Mouse (Mus musculus): ENCODE measurements around the gene Sh3bgrl2. TPM values are rescaled to one million over a fixed set of nuclear protein-coding genes. Genes with fewer than 3 reads are reported as not detected.

The Sh3bgrl2 gene
- polyA plus RNA-seq, 1 experiment = 6.2 TPM

GRCm38 (mm10) chr9:83589680-83590467, 41.7 kb downstream of the Sh3bgrl2 start:
- H3K4me1 ChIP-seq (ENCODE audit: control insufficient read depth, insufficient read depth, insufficient read length, low read length) = no peaks in the 10 kb centered on the region
- WGBS = 82% methylated on average over 14 of the region's 14 CpGs
- no peaks in the 10 kb centered on the region for H3K27me3 ChIP-seq (ENCODE audit: control insufficient read depth, insufficient read depth, low read length)
- TF ChIP-seq POLR2A (IDR thresholded peaks at IDR 0.05; ENCODE audit: low read depth, low read length) = no peak
- TF ChIP-seq CTCF (IDR thresholded peaks at IDR 0.05; ENCODE audit: extremely low read depth, insufficient read length, insufficient replicate concordance, low read depth, low read length) = no peak
- H3K4me3 ChIP-seq (ENCODE audit: low read depth, low read length) = no peak overlapping the region
- no peak overlapping the region for H3K27ac ChIP-seq (ENCODE audit: insufficient read depth, low read depth, low read length)
- H3K36me3 ChIP-seq (ENCODE audit: control insufficient read depth, insufficient read depth, low read length) = peaks cover 11% of the 10 kb centered on the region

- no peak overlapping the region for H3K4me3 ChIP-seq (ENCODE audit: low read depth, low read length)
- H3K36me3 ChIP-seq (ENCODE audit: control insufficient read depth, insufficient read depth, low read length) = peaks cover 11% of the 10 kb centered on the region
- no peak overlapping the region for H3K27ac ChIP-seq (ENCODE audit: insufficient read depth, low read depth, low read length)
- no peaks in the 10 kb centered on the region for H3K4me1 ChIP-seq (ENCODE audit: control insufficient read depth, insufficient read depth, insufficient read length, low read length)
- no peaks in the 10 kb centered on the region for H3K27me3 ChIP-seq (ENCODE audit: control insufficient read depth, insufficient read depth, low read length)
- WGBS = 81% methylated on average over 10 of the region's 10 CpGs
- TF ChIP-seq CTCF (IDR thresholded peaks at IDR 0.05; ENCODE audit: extremely low read depth, insufficient read length, insufficient replicate concordance, low read depth, low read length) (no peak), POLR2A (IDR thresholded peaks at IDR 0.05; ENCODE audit: low read depth, low read length) (no peak)
These were observed 43.8 kb downstream of the Sh3bgrl2 start for GRCm38 (mm10) chr9:83591848-83592456.

GRCm38 (mm10) chr9:83593811-83594210, 45.7 kb downstream of the Sh3bgrl2 start:
- Histone ChIP-seq H3K27ac (ENCODE audit: insufficient read depth, low read depth, low read length) (no peak overlapping the region), H3K27me3 (ENCODE audit: control insufficient read depth, insufficient read depth, low read length) (no peaks in the 10 kb centered on the region), H3K4me3 (ENCODE audit: low read depth, low read length) (no peak overlapping the region), H3K36me3 (ENCODE audit: control insufficient read depth, insufficient read depth, low read length) (peaks cover 12% of the 10 kb centered on the region), H3K4me1 (ENCODE audit: control insufficient read depth, insufficient read depth, insufficient read length, low read length) (no peaks in the 10 kb centered on the region)
- TF ChIP-seq CTCF (IDR thresholded peaks at IDR 0.05; ENCODE audit: extremely low read depth, insufficient read length, insufficient replicate concordance, low read depth, low read length) (no peak), POLR2A (IDR thresholded peaks at IDR 0.05; ENCODE audit: low read depth, low read length) (no peak)
- 95% methylated on average over 5 of the region's 5 CpGs for WGBS

GRCm38 (mm10) chr9:83596132-83596531, 48.0 kb downstream of the Sh3bgrl2 start:
- Histone ChIP-seq H3K27ac (ENCODE audit: insufficient read depth, low read depth, low read length) (no peak overlapping the region), H3K36me3 (ENCODE audit: control insufficient read depth, insufficient read depth, low read length) (peaks cover 15% of the 10 kb centered on the region), H3K27me3 (ENCODE audit: control insufficient read depth, insufficient read depth, low read length) (no peaks in the 10 kb centered on the region), H3K4me1 (ENCODE audit: control insufficient read depth, insufficient read depth, insufficient read length, low read length) (no peaks in the 10 kb centered on the region), H3K4me3 (ENCODE audit: low read depth, low read length) (no peak overlapping the region)
- TF ChIP-seq POLR2A (IDR thresholded peaks at IDR 0.05; ENCODE audit: low read depth, low read length) (no peak), CTCF (IDR thresholded peaks at IDR 0.05; ENCODE audit: extremely low read depth, insufficient read length, insufficient replicate concordance, low read depth, low read length) (no peak)
- 88% methylated on average over 6 of the region's 6 CpGs for WGBS

GRCm38 (mm10) chr9:83596646-83597481, 48.7 kb downstream of the Sh3bgrl2 start:
- Histone ChIP-seq H3K27ac (ENCODE audit: insufficient read depth, low read depth, low read length) (no peak overlapping the region), H3K27me3 (ENCODE audit: control insufficient read depth, insufficient read depth, low read length) (no peaks in the 10 kb centered on the region)
- 86% methylated on average over 13 of the region's 13 CpGs for WGBS

GRCm38 (mm10) chr9:83598047-83598446, 49.9 kb downstream of the Sh3bgrl2 start:
- whole genome bisulfite sequencing = 83% methylated on average over 7 of the region's 7 CpGs
- Histone ChIP-seq H3K27me3 (ENCODE audit: control insufficient read depth, insufficient read depth, low read length) (no peaks in the 10 kb centered on the region), H3K4me3 (ENCODE audit: low read depth, low read length) (no peak overlapping the region), H3K27ac (ENCODE audit: insufficient read depth, low read depth, low read length) (no peak overlapping the region), H3K4me1 (ENCODE audit: control insufficient read depth, insufficient read depth, insufficient read length, low read length) (no peaks in the 10 kb centered on the region), H3K36me3 (ENCODE audit: control insufficient read depth, insufficient read depth, low read length) (peaks cover 12% of the 10 kb centered on the region)
- no peak for TF ChIP-seq CTCF (IDR thresholded peaks at IDR 0.05; ENCODE audit: extremely low read depth, insufficient read length, insufficient replicate concordance, low read depth, low read length)
- TF ChIP-seq POLR2A (IDR thresholded peaks at IDR 0.05; ENCODE audit: low read depth, low read length) = no peak

More at GRCm38 (mm10) chr9:83596646-83597481, 48.7 kb downstream of the Sh3bgrl2 start:
- no peak for TF ChIP-seq CTCF (IDR thresholded peaks at IDR 0.05; ENCODE audit: extremely low read depth, insufficient read length, insufficient replicate concordance, low read depth, low read length)
- TF ChIP-seq POLR2A (IDR thresholded peaks at IDR 0.05; ENCODE audit: low read depth, low read length) = no peak
- Histone ChIP-seq H3K4me1 (ENCODE audit: control insufficient read depth, insufficient read depth, insufficient read length, low read length) (no peaks in the 10 kb centered on the region), H3K36me3 (ENCODE audit: control insufficient read depth, insufficient read depth, low read length) (peaks cover 15% of the 10 kb centered on the region), H3K4me3 (ENCODE audit: low read depth, low read length) (no peak overlapping the region)
